Mouse (Mus musculus) CH12.LX (cell line): ENCODE measurements at regions not wholly inside any gene's neighbourhood (a gene's known extent, or its start where the extent isn't known, plus 50 kb on each side); places are given as distances from the start of the nearest gene placed in this dataset.
A peak's percentile ranks its signal among the peaks of the same experiment; 100 is the strongest.

Experiments
- DNase-seq: peaks from one replicate; pipeline ENCODE4 v3.0.0-alpha.2; 2013; ENCODE audit errors: extremely low read depth
- H3K27ac ChIP-seq: 2 replicates; pipeline ENCODE4 v1.5.1; 2012; ENCODE audit warnings: low read depth, mild to moderate bottlenecking, control low read depth, moderate library complexity; ENCODE audit not compliant: insufficient read depth
- H3K27me3 ChIP-seq: replicated peaks from 2 replicates; pipeline ENCODE3; 2012; ENCODE audit warnings: inconsistent platforms
- H3K36me3 ChIP-seq, 2 experiments: replicated peaks in 1 of 2; 2 replicates each; pipeline versions ENCODE3 to v1.6.1; 2012; ENCODE audit warnings: inconsistent platforms in 1 of 2, low read length in 1 of 2, mild to moderate bottlenecking in 1 of 2, mixed read lengths in 1 of 2, moderate library complexity in 1 of 2; ENCODE audit not compliant: control insufficient read depth in 1 of 2, insufficient read depth in 1 of 2
- H3K4me1 ChIP-seq, 2 experiments: 2 replicates each; pipeline ENCODE4 v1.6.1; 2012; ENCODE audit warnings: inconsistent platforms in 1 of 2, moderate library complexity in 1 of 2; ENCODE audit not compliant: insufficient read depth in 2 of 2, control insufficient read depth in 1 of 2
- H3K4me2 ChIP-seq: 2 replicates; pipeline ENCODE4 v1.6.1; 2012; ENCODE audit warnings: low read depth, mild to moderate bottlenecking, control low read depth; ENCODE audit not compliant: poor library complexity, insufficient read depth, severe bottlenecking
- H3K4me3 ChIP-seq, 3 experiments: fragments of 150-350 bp in 1 of 3; sonication (generic) in 1 of 3; replicated peaks in 1 of 3; 2 replicates each; pipeline versions ENCODE3 to v1.5.1; 2011 to 2012; ENCODE audit warnings: low read depth in 2 of 3, low read length in 2 of 3, mild to moderate bottlenecking in 2 of 3, moderate library complexity in 2 of 3, control low read depth in 1 of 3, improper control_type of control experiment in 1 of 3, inconsistent platforms in 1 of 3, mixed read lengths in 1 of 3; ENCODE audit not compliant: poor library complexity in 1 of 3
- H3K79me2 ChIP-seq: replicated peaks from 2 replicates; pipeline ENCODE4 v1.6.1; 2012; ENCODE audit warnings: mild to moderate bottlenecking, moderate library complexity; ENCODE audit not compliant: control insufficient read depth, poor library complexity, insufficient read depth, severe bottlenecking; ENCODE audit errors: extremely low read depth
- H3K9ac ChIP-seq: 2 replicates; pipeline ENCODE4 v1.6.1; 2012; ENCODE audit warnings: low read depth, mild to moderate bottlenecking, control low read depth, moderate library complexity; ENCODE audit not compliant: insufficient read depth
- H3K9me3 ChIP-seq: replicated peaks from 2 replicates; pipeline ENCODE3; 2012; ENCODE audit warnings: low read length, inconsistent platforms, mixed read lengths
- BHLHE40 ChIP-seq: IDR thresholded peaks from 2 replicates; pipeline ENCODE4 v1.6.1; 2011; ENCODE audit warnings: mild to moderate bottlenecking, low read depth, low read length, improper control_type of control experiment
- CHD1 ChIP-seq: IDR thresholded peaks from 2 replicates; pipeline ENCODE4 v1.6.1; 2012; ENCODE audit warnings: low read depth, low read length, improper control_type of control experiment, inconsistent platforms
- CHD2 ChIP-seq: IDR thresholded peaks from 2 replicates; pipeline ENCODE4 v1.6.1; 2011; ENCODE audit warnings: low read length, improper control_type of control experiment
- CTCF ChIP-seq, 2 experiments: IDR thresholded peaks in 1 of 2; conservative IDR thresholded peaks in 1 of 2; 2 replicates each; pipeline ENCODE4 v1.5.1; 2011 to 2012; ENCODE audit warnings: low read depth in 2 of 2, low read length in 2 of 2, improper control_type of control experiment in 1 of 2, inconsistent platforms in 1 of 2, mild to moderate bottlenecking in 1 of 2, moderate library complexity in 1 of 2
- EP300 ChIP-seq: IDR thresholded peaks from 2 replicates; pipeline ENCODE4 v1.6.1; 2011; ENCODE audit warnings: low read length, improper control_type of control experiment
- GABPA ChIP-seq: IDR thresholded peaks from 2 replicates; pipeline ENCODE4 v1.6.1; 2012; ENCODE audit warnings: low read depth, low read length, improper control_type of control experiment, inconsistent platforms; ENCODE audit not compliant: insufficient replicate concordance
- HCFC1 ChIP-seq: IDR thresholded peaks from 2 replicates; pipeline ENCODE4 v1.6.1; 2012; ENCODE audit warnings: low read depth, mild to moderate bottlenecking, inconsistent platforms, low read length, improper control_type of control experiment
- IRF4 ChIP-seq: IDR thresholded peaks from 2 replicates; pipeline ENCODE4 v1.6.1; 2014; ENCODE audit warnings: low read depth, mild to moderate bottlenecking, inconsistent platforms, low read length, improper control_type of control experiment
- JUN ChIP-seq: IDR thresholded peaks from 2 replicates; pipeline ENCODE4 v1.6.1; 2011; ENCODE audit warnings: low read depth, mild to moderate bottlenecking, low read length, improper control_type of control experiment, moderate library complexity; ENCODE audit not compliant: insufficient read depth
- MAFK ChIP-seq: IDR thresholded peaks from 2 replicates; pipeline ENCODE4 v1.6.1; 2011; ENCODE audit warnings: low read length, improper control_type of control experiment; ENCODE audit not compliant: insufficient replicate concordance
- MAX ChIP-seq: IDR thresholded peaks from 2 replicates; pipeline ENCODE4 v1.6.1; 2011; ENCODE audit warnings: low read length, improper control_type of control experiment
- MAZ ChIP-seq: IDR thresholded peaks from 2 replicates; pipeline ENCODE4 v1.6.1; 2012; ENCODE audit warnings: low read depth, mild to moderate bottlenecking, inconsistent platforms, low read length, improper control_type of control experiment, moderate library complexity
- MYC ChIP-seq: IDR thresholded peaks from 2 replicates; pipeline ENCODE4 v1.6.1; 2011; ENCODE audit warnings: low read depth, mild to moderate bottlenecking, improper control_type of control experiment, low read length
- NELFE ChIP-seq: IDR thresholded peaks from 2 replicates; pipeline ENCODE4 v1.6.1; 2011; ENCODE audit warnings: low read depth, low read length, improper control_type of control experiment
- NRF1 ChIP-seq: IDR thresholded peaks from 2 replicates; pipeline ENCODE4 v1.6.1; 2014; ENCODE audit warnings: low read depth, mild to moderate bottlenecking, inconsistent platforms, low read length, improper control_type of control experiment, moderate library complexity
- PAX5 ChIP-seq: IDR thresholded peaks from 2 replicates; pipeline ENCODE4 v1.6.1; 2012; ENCODE audit warnings: low read length, inconsistent platforms, mixed read lengths
- POLR2AphosphoS2 ChIP-seq: IDR thresholded peaks from 2 replicates; pipeline ENCODE4 v1.6.1; 2011; ENCODE audit warnings: low read depth, low read length, improper control_type of control experiment
- RAD21 ChIP-seq: IDR thresholded peaks from 2 replicates; pipeline ENCODE4 v1.6.1; 2011; ENCODE audit warnings: low read depth, mild to moderate bottlenecking, low read length, improper control_type of control experiment, moderate library complexity
- SMC3 ChIP-seq: IDR thresholded peaks from 2 replicates; pipeline ENCODE4 v1.6.1; 2011; ENCODE audit warnings: low read depth, low read length, improper control_type of control experiment
- TBP ChIP-seq: conservative IDR thresholded peaks from 2 replicates; pipeline ENCODE4 v1.6.1; 2011; ENCODE audit warnings: low read depth, low read length, improper control_type of control experiment
- USF2 ChIP-seq: conservative IDR thresholded peaks from 2 replicates; pipeline ENCODE4 v1.6.1; 2011; ENCODE audit warnings: low read depth, low read length, improper control_type of control experiment
- ZKSCAN1 ChIP-seq: IDR thresholded peaks from 2 replicates; pipeline ENCODE4 v1.6.1; 2012; ENCODE audit warnings: low read depth, inconsistent platforms, low read length, improper control_type of control experiment, borderline replicate concordance
- ZMIZ1 ChIP-seq: IDR thresholded peaks from 2 replicates; pipeline ENCODE4 v1.6.1; 2012; ENCODE audit warnings: low read depth, mild to moderate bottlenecking, inconsistent platforms, low read length, improper control_type of control experiment
- dilution Hi-C: fragments of 300-500 bp; cut with MboI; formaldehyde crosslinking; loops from 2 replicates; pipeline ENCODE4 v1.14.3; 2020; ENCODE audit warnings: low sequenced_read_pairs; ENCODE audit not compliant: extremely low pct_unique_long_range_greater_than_20kb, extremely low pct_ligation_motif_present
- in situ Hi-C: fragments of 300-500 bp; cut with MboI; formaldehyde crosslinking; loops from 3 replicates; pipeline ENCODE4 v1.14.3; 2019; ENCODE audit warnings: low sequenced_read_pairs, low pct_ligation_motif_present, low pct_unique_long_range_greater_than_20kb, mixed read lengths

DNA sequence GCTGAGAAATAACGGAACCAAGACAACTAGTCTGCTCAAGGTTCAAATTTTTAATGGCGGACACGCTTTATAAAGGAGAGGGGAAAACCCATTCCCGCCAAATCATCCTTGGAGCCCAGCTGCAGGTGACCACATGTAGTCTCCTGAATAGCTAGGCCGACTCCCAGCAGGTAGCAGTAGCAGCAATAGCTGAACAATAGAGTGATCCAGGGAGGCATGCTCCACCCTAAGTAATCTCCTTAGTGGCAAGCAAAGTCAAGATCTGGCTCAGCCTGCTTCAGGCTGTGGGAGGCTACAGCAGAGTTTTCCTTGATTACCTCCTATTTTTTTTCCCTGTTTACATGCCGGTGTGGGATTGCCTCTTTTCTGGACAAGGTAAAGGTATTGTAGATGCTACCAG, 934.6 kb upstream of the Slc39a10 start:
- Histone ChIP-seq H3K9ac (no peak overlapping the region), H3K27me3 (no peaks in the 10 kb centered on the region), H3K4me3 (no peak overlapping the region), H3K36me3 (no peaks in the 10 kb centered on the region), H3K79me2 (no peaks in the 10 kb centered on the region), H3K4me1 (no peaks in the 10 kb centered on the region), H3K4me2 (no peak overlapping the region), H3K9me3 (peaks cover 23% of the 10 kb centered on the region), H3K27ac (no peak overlapping the region)
- dilution Hi-C loops = no loop called here
- no peak for DNase-seq
- in situ Hi-C loops = no loop called here
- TF ChIP-seq MAX (no peak), CHD1 (no peak), USF2 (no peak), EP300 (no peak), PAX5 (no peak), MYC (no peak), JUN (no peak), MAFK (no peak), NELFE (no peak), IRF4 (no peak), GABPA (no peak), HCFC1 (no peak), POLR2AphosphoS2 (no peak), MAZ (no peak), TBP (no peak)

DNA sequence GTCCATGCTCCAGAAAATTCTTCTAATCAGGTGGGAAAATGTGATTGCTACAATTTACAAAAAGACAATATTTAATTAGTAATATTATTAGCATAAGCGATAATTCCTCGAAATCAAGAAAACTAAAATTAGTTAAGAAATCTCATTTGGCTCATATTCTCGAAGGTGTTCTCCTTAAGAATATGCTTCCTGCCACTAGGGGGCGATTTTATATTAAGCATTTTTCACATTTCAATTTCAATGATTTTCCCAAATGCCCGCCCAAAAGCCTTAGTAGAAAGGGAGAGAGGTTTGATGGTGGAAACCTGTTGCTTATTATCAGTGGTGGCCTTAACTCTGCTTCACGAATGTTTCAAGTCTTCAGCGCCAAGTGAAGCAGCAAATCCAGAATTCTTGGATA, 916.9 kb upstream of the Slc39a10 start:
- Histone ChIP-seq H3K79me2 (no peaks in the 10 kb centered on the region), H3K27me3 (no peaks in the 10 kb centered on the region), H3K4me3 (no peak overlapping the region), H3K9me3 (peaks cover 15% of the 10 kb centered on the region), H3K27ac (no peak overlapping the region), H3K4me1 (no peaks in the 10 kb centered on the region), H3K9ac (no peak overlapping the region), H3K4me2 (no peak overlapping the region), H3K36me3 (no peaks in the 10 kb centered on the region)
- in situ Hi-C loops (no loop called here), dilution Hi-C loops (no loop called here)
- TF ChIP-seq EP300 (no peak), RAD21 (peak; percentile 29), CHD2 (no peak), CTCF (conservative IDR thresholded peaks at IDR 0.05 in 1 of 2, IDR thresholded peaks at IDR 0.05 in 1 of 2; ENCODE audit: low read depth in 2 of 2, low read length in 2 of 2) (peak in 1 of 2 experiments; percentile 46; a peak in 2 of 4 replicates), MAX (no peak), TBP (no peak), NRF1 (no peak), BHLHE40 (no peak), SMC3 (peak; percentile 15; the same call in 1 of the 2 replicates), POLR2AphosphoS2 (no peak), ZKSCAN1 (no peak), ZMIZ1 (no peak)
- no peak for DNase-seq
